Comparison of ENCODE assay signal across 11 mouse cellular contexts in genomic region chr3:59744181-59744580, GRCm38 (mm10). TPM values are rescaled to one million over a fixed set of nuclear protein-coding genes. Genes with fewer than 3 reads are reported as not detected.
DNase-seq lines count a peak whose midpoint lies in the region; ATAC-seq and TF ChIP-seq lines count a peak whose summit lies in the region.
"Had no signal": no experiment of that assay in that cellular context is flagged by ENCODE, and none has a peak within 500 bp of the region (broad histone marks: within the 10 kb centered on the region; RNA-seq: fewer than 3 reads in every experiment).

No protein-coding gene starts in this region.

- no peak overlapping the region for H3K27ac ChIP-seq in kidney, embryonic 14.5 days (ENCODE audit: low read depth, low read length)

- TF ChIP-seq POLR2A in lung, adult 2 months (IDR thresholded peaks at IDR 0.05; ENCODE audit: borderline replicate concordance, extremely low read depth, low read depth, low read length), result no peak

- no peaks in the 10 kb centered on the region for H3K9me3 ChIP-seq in kidney, embryonic 14.5 days (ENCODE audit: control insufficient read depth, low read length)

- no peaks in the 10 kb centered on the region for H3K36me3 ChIP-seq in splenic B cell, adult 2 months (ENCODE audit: control insufficient read depth, insufficient read depth, low read length, poor library complexity, severe bottlenecking)
- H3K36me3 ChIP-seq in kidney, embryonic 14.5 days (ENCODE audit: control insufficient read depth, insufficient read depth, low read length), result no peaks in the 10 kb centered on the region

- H3K4me2 ChIP-seq in kidney, embryonic 14.5 days (replicated peaks; ENCODE audit: low read depth, low read length), result no peak overlapping the region

- no peaks in the 10 kb centered on the region for H3K27me3 ChIP-seq in splenic B cell, adult 2 months (ENCODE audit: control insufficient read depth, insufficient read depth, low read length, poor library complexity, severe bottlenecking)
- H3K27me3 ChIP-seq in kidney, embryonic 14.5 days (ENCODE audit: control insufficient read depth, insufficient read depth, low read length), result no peaks in the 10 kb centered on the region

- DNase-seq in gastrocnemius, adult 18-20 months (ENCODE audit: low spot score), result peak; percentile 2
- no peak for DNase-seq in gastrocnemius, adult 8-10 months (ENCODE audit: low spot score in 2 of 2)
- DNase-seq in lung, postnatal 14 days, result peak; percentile 16
- DNase-seq in lung, adult 2 months, result no peak
- DNase-seq in WW6 (ENCODE audit: low read depth, low spot score), result peak; percentile 18
- peak; percentile 68 for DNase-seq in splenic B cell, adult 2 months (ENCODE audit: low read depth, low spot score)
- DNase-seq: gastrocnemius, postnatal 36 days had no signal

- no peak for TF ChIP-seq CTCF in lung, adult 2 months (IDR thresholded peaks at IDR 0.05; ENCODE audit: insufficient read depth, low read length)

- 15% methylated on average over 2 of the region's 2 CpGs for WGBS in lung, adult 2 months
- 14% methylated on average over 2 of the region's 2 CpGs for WGBS in kidney, embryonic 14.5 days

- ATAC-seq in kidney, embryonic 14.5 days (ENCODE audit: low FRiP score, low TSS enrichment), result no peak
- ATAC-seq in megakaryocyte, adult 5-6 weeks (ENCODE audit: poor library complexity, severe bottlenecking), result no peak

- no peak overlapping the region for H3K9ac ChIP-seq in kidney, embryonic 14.5 days (ENCODE audit: low read depth, low read length)

- no peaks in the 10 kb centered on the region for H3K4me1 ChIP-seq in lung, adult 2 months (ENCODE audit: control insufficient read depth, insufficient read depth, low read length)
- H3K4me1 ChIP-seq in kidney, embryonic 14.5 days (ENCODE audit: control insufficient read depth, insufficient read depth, low read length), result no peaks in the 10 kb centered on the region

- H3K4me3 ChIP-seq in lung, adult 2 months (replicated peaks; ENCODE audit: extremely low read depth, low read depth, low read length), result no peak overlapping the region
- H3K4me3 ChIP-seq in kidney, embryonic 14.5 days (ENCODE audit: low read length), result no peak overlapping the region

RNA-seq across cellular contexts. Expression of gene Gm5538, which starts 14.6 kb away (rescaled TPM):
- not detected for total RNA-seq in gastrocnemius, adult 18-20 months (2021)
- not detected for total RNA-seq in gastrocnemius, adult 8-10 months (2022)
- not detected in 2 replicates for polyA plus RNA-seq in lung, adult 2 months (2012; rRNA removed)
- polyA plus RNA-seq in kidney, embryonic 14.5 days (2014; fragmentation: Nextera tagmentation; extraction: Ambion mirVana), result not detected in 2 replicates
- total RNA-seq in megakaryocyte, adult 5-6 weeks (2015), result not detected in 2 replicates
- total RNA-seq in megakaryocyte, adult 5-6 weeks (2017), result not detected in 2 replicates
- total RNA-seq: adrenal gland, adult 18-20 months; gastrocnemius, postnatal 36 days; layer of hippocampus, adult 18-20 months had no signal

Comparison
In these comparisons a context has a peak if more than half of its experiments do, and no peak if none do; other contexts are left out.
1. DNase-seq: peak in gastrocnemius, adult 18-20 months (single experiment), lung, postnatal 14 days (single experiment), WW6 (single experiment) and splenic B cell, adult 2 months (single experiment); none in gastrocnemius, adult 8-10 months (0 of 2) and lung, adult 2 months (single experiment).